In genomic region chr9:61895014-61895413, GRCm38 (mm10) we compare ENCODE assay signal across 10 mouse cellular contexts. TPM values are rescaled to one million over a fixed set of nuclear protein-coding genes. Genes with fewer than 3 reads are reported as not detected.
DNase-seq lines count a peak whose midpoint lies in the region; ATAC-seq and TF ChIP-seq lines count a peak whose summit lies in the region.
"Had no signal": no experiment of that assay in that cellular context is flagged by ENCODE, and none has a peak within 500 bp of the region (broad histone marks: within the 10 kb centered on the region; RNA-seq: fewer than 3 reads in every experiment).

No protein-coding gene starts in this region.

- peaks cover 29% of the 10 kb centered on the region for H3K27me3 ChIP-seq in hindbrain, embryonic 10.5 days (ENCODE audit: insufficient read depth, poor library complexity, severe bottlenecking)
- H3K27me3 ChIP-seq in hindbrain, embryonic 12.5 days, result peaks cover 22% of the 10 kb centered on the region
- no peaks in the 10 kb centered on the region for H3K27me3 ChIP-seq in stomach, embryonic 15.5 days (replicated peaks)
- peaks cover 45% of the 10 kb centered on the region for H3K27me3 ChIP-seq in heart, embryonic 10.5 days (ENCODE audit: insufficient read depth, poor library complexity, severe bottlenecking)
- H3K27me3 ChIP-seq in forebrain, embryonic 13.5 days, result peaks cover 29% of the 10 kb centered on the region

- no peaks in the 10 kb centered on the region for H3K36me3 ChIP-seq in hindbrain, embryonic 10.5 days
- H3K36me3 ChIP-seq in hindbrain, embryonic 12.5 days, result no peaks in the 10 kb centered on the region
- H3K36me3 ChIP-seq in stomach, embryonic 15.5 days, result no peaks in the 10 kb centered on the region
- no peaks in the 10 kb centered on the region for H3K36me3 ChIP-seq in heart, embryonic 10.5 days
- H3K36me3 ChIP-seq in forebrain, embryonic 13.5 days (ENCODE audit: poor library complexity, severe bottlenecking), result no peaks in the 10 kb centered on the region
- H3K36me3 ChIP-seq: neural tube, embryonic 12.5 days had no signal

- no peak overlapping the region for H3K9ac ChIP-seq in hindbrain, embryonic 12.5 days
- H3K9ac ChIP-seq in stomach, embryonic 15.5 days, result no peak overlapping the region
- no peak overlapping the region for H3K9ac ChIP-seq in forebrain, embryonic 13.5 days
- H3K9ac ChIP-seq: neural tube, embryonic 12.5 days had no signal

- intact Hi-C loops in gastrocnemius, adult 2 months (cut with DNase I), result loop anchor here (10.0 kb wide), 2 partner anchors 580 to 1000 kb away; no protein-coding TSS in a partner anchor

- ATAC-seq in hindbrain, embryonic 12.5 days (ENCODE audit: low FRiP score), result no peak
- ATAC-seq in stomach, embryonic 15.5 days (ENCODE audit: insufficient read depth, low FRiP score, low read depth), result peak; percentile 34; the same call in 1 of the 2 replicates
- no peak for ATAC-seq in forebrain, embryonic 13.5 days

- H3K27ac ChIP-seq in hindbrain, embryonic 10.5 days, result peak overlapping the region; percentile 18; the same call in 1 of the 2 replicates
- H3K27ac ChIP-seq in hindbrain, embryonic 12.5 days, result no peak overlapping the region
- H3K27ac ChIP-seq in gastrocnemius, adult 2 months, result peak overlapping the region; percentile 61
- H3K27ac ChIP-seq in stomach, embryonic 15.5 days, result no peak overlapping the region
- H3K27ac ChIP-seq in heart, embryonic 10.5 days, result no peak overlapping the region; the same call in 1 of the 2 replicates
- no peak overlapping the region for H3K27ac ChIP-seq in forebrain, embryonic 13.5 days
- H3K27ac ChIP-seq: neural tube, embryonic 12.5 days had no signal

- 69% methylated on average over 8 of the region's 8 CpGs for WGBS in hindbrain, embryonic 10.5 days
- WGBS in hindbrain, embryonic 12.5 days, result 74% methylated on average over 8 of the region's 8 CpGs
- 44% methylated on average over 8 of the region's 8 CpGs for WGBS in stomach, embryonic 15.5 days
- 62% methylated on average over 8 of the region's 8 CpGs for WGBS in heart, embryonic 10.5 days
- 89% methylated on average over 8 of the region's 8 CpGs for WGBS in forebrain, embryonic 13.5 days

- no peak overlapping the region for H3K4me3 ChIP-seq in hindbrain, embryonic 10.5 days
- H3K4me3 ChIP-seq in hindbrain, embryonic 12.5 days, result no peak overlapping the region
- 0 out of 2 replicates have a peak overlapping the region, but pooled peaks have one; percentile 1 for H3K4me3 ChIP-seq in gastrocnemius, adult 2 months
- H3K4me3 ChIP-seq in stomach, embryonic 15.5 days (replicated peaks), result no peak overlapping the region
- no peak overlapping the region for H3K4me3 ChIP-seq in heart, embryonic 10.5 days
- H3K4me3 ChIP-seq in forebrain, embryonic 13.5 days, result no peak overlapping the region
- H3K4me3 ChIP-seq: neural tube, embryonic 12.5 days had no signal

- no peak for DNase-seq in hindbrain, embryonic 10.5 days (ENCODE audit: low spot score)
- peak; percentile 67 for DNase-seq in gastrocnemius, adult 2 months
- DNase-seq in kidney, postnatal 10 days, result peak; percentile 61
- no peak for DNase-seq in heart, embryonic 10.5 days (ENCODE audit: low spot score)
- DNase-seq in heart, adult 8-10 months (ENCODE audit: low spot score), result no peak
- DNase-seq: left cerebral cortex, postnatal 4 days had no signal

- no peak for TF ChIP-seq CTCF in gastrocnemius, adult 2 months (IDR thresholded peaks at IDR 0.05)

- H3K9me3 ChIP-seq in hindbrain, embryonic 10.5 days, result no peaks in the 10 kb centered on the region
- no peaks in the 10 kb centered on the region for H3K9me3 ChIP-seq in hindbrain, embryonic 12.5 days (replicated peaks)
- no peaks in the 10 kb centered on the region for H3K9me3 ChIP-seq in stomach, embryonic 15.5 days
- H3K9me3 ChIP-seq in heart, embryonic 10.5 days, result no peaks in the 10 kb centered on the region
- H3K9me3 ChIP-seq in forebrain, embryonic 13.5 days (replicated peaks), result no peaks in the 10 kb centered on the region
- H3K9me3 ChIP-seq: neural tube, embryonic 12.5 days had no signal

- no peak overlapping the region for H3K4me2 ChIP-seq in hindbrain, embryonic 12.5 days (replicated peaks)
- no peak overlapping the region for H3K4me2 ChIP-seq in stomach, embryonic 15.5 days
- no peak overlapping the region for H3K4me2 ChIP-seq in forebrain, embryonic 13.5 days
- H3K4me2 ChIP-seq: neural tube, embryonic 12.5 days had no signal

- peaks cover 20% of the 10 kb centered on the region; the same call in 1 of the 2 replicates for H3K4me1 ChIP-seq in hindbrain, embryonic 10.5 days (replicated peaks)
- peaks cover 9% of the 10 kb centered on the region for H3K4me1 ChIP-seq in hindbrain, embryonic 12.5 days
- 0 out of 2 replicates have a peak, but pooled peaks cover 3% of the 10 kb centered on the region for H3K4me1 ChIP-seq in stomach, embryonic 15.5 days
- peaks cover 8% of the 10 kb centered on the region; the same call in 1 of the 2 replicates for H3K4me1 ChIP-seq in heart, embryonic 10.5 days
- H3K4me1 ChIP-seq in forebrain, embryonic 13.5 days, result peaks cover 16% of the 10 kb centered on the region
- H3K4me1 ChIP-seq: neural tube, embryonic 12.5 days had no signal

RNA-seq across cellular contexts. Expression of gene Rplp1, which starts 19.3 kb away (rescaled TPM):
- 1,078 and 1,182 TPM in 2 replicates for polyA plus RNA-seq in hindbrain, embryonic 10.5 days (2016; fragmentation: Nextera tagmentation; extraction: Ambion mirVana)
- 692 and 796 TPM in 2 replicates for polyA plus RNA-seq in hindbrain, embryonic 12.5 days (2016; fragmentation: Nextera tagmentation; extraction: Ambion mirVana)
- total RNA-seq in gastrocnemius, adult 2 months (2021), result 1,000 to 10,000 TPM; 1,321 to 1,510 TPM
- polyA plus RNA-seq in stomach, embryonic 15.5 days (2015; fragmentation: Nextera tagmentation; extraction: Ambion mirVana), result 1,334 and 1,421 TPM in 2 replicates
- polyA plus RNA-seq in heart, embryonic 10.5 days (2016; fragmentation: Nextera tagmentation; extraction: Ambion mirVana), result 900 and 968 TPM in 2 replicates
- 1,000 to 10,000 TPM; 1,398 to 1,706 (median 1,515) TPM for total RNA-seq in heart, adult 8-10 months (2022)
- 981 and 1,035 TPM in 2 replicates for polyA plus RNA-seq in forebrain, embryonic 13.5 days (2015; fragmentation: Nextera tagmentation; extraction: Ambion mirVana)

RNA-seq across cellular contexts. Expression of gene Kif23, which starts 51.6 kb away (rescaled TPM):
- 75.7 and 110 TPM in 2 replicates for polyA plus RNA-seq in hindbrain, embryonic 10.5 days (2016; fragmentation: Nextera tagmentation; extraction: Ambion mirVana)
- 72.2 and 75.6 TPM in 2 replicates for polyA plus RNA-seq in hindbrain, embryonic 12.5 days (2016; fragmentation: Nextera tagmentation; extraction: Ambion mirVana)
- total RNA-seq in gastrocnemius, adult 2 months (2021), result 1 to 10 TPM in 1 of 2 experiments, under 1 TPM in 1; 0.69 to 1.5 TPM
- 106 and 112 TPM in 2 replicates for polyA plus RNA-seq in stomach, embryonic 15.5 days (2015; fragmentation: Nextera tagmentation; extraction: Ambion mirVana)
- polyA plus RNA-seq in heart, embryonic 10.5 days (2016; fragmentation: Nextera tagmentation; extraction: Ambion mirVana), result 105 and 112 TPM in 2 replicates
- 1 to 10 TPM in 3 of 4 experiments, under 1 TPM in 1; 0.56 to 2.3 (median 1.4) TPM for total RNA-seq in heart, adult 8-10 months (2022)
- polyA plus RNA-seq in forebrain, embryonic 13.5 days (2015; fragmentation: Nextera tagmentation; extraction: Ambion mirVana), result 72.7 and 85.0 TPM in 2 replicates

Comparison
In these comparisons a context has a peak if more than half of its experiments do, and no peak if none do; other contexts are left out.
1. H3K27ac ChIP-seq: peak in hindbrain, embryonic 10.5 days (single experiment) and gastrocnemius, adult 2 months (single experiment); none in hindbrain, embryonic 12.5 days (single experiment), stomach, embryonic 15.5 days (single experiment), heart, embryonic 10.5 days (single experiment) and forebrain, embryonic 13.5 days (single experiment).
2. DNase-seq: peak in gastrocnemius, adult 2 months (single experiment) and kidney, postnatal 10 days (single experiment); none in hindbrain, embryonic 10.5 days (single experiment), heart, embryonic 10.5 days (single experiment) and heart, adult 8-10 months (single experiment).